Mouse (Mus musculus) layer of hippocampus, postnatal 36 days (tissue): ENCODE data around the gene Gm5728. TPM values are rescaled to one million over a fixed set of nuclear protein-coding genes. Genes with fewer than 3 reads are reported as not detected.
"Not testable (repeated sequence)": the region's sequence is repeated elsewhere in the genome, so short reads cannot be mapped to it uniquely, and the experiment has no call there.

ENCODE experiments used
- DNase-seq, 2 experiments: peaks; one replicate each; pipeline ENCODE4 v3.0.0; 2022
- total RNA-seq, 2 experiments: library from RNA; stranded (reverse); gene quantifications; 2 replicates each; pipeline ENCODE4 v1.2.3; 2021

Gm5728 gene
- not detected for total RNA-seq

GRCm38 (mm10) chr7:20375310-20375709 lies at the start of gene Gm5728:
Gm5728 (minus strand) TSS chr7:20375410.
- not testable (repeated sequence) for DNase-seq

- DNase-seq = not testable (repeated sequence)
Measured at GRCm38 (mm10) chr7:20417642-20418041, 42.4 kb upstream of the Gm5728 start, which contains the start of gene Vmn1r100. Vmn1r100 (plus strand) TSS chr7:20417942.

DNA sequence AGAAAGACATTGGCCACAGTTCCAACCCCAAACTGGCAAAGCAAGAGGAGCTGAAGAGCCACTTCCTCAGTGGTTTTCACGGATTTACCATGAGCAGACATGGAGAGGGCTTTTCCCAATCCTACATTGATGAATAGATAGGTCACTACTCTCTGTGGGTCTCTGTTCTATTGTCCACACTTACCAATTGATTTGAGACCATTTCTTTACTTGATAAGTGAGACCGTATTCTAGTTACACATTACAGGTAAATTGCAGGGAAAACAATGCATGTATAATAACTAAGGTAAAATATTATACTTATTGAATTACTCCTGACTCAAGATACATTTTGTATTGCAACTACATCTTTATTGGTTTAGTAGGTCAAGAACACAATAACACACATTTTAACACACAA lies 41.2 kb downstream of the Gm5728 start, which contains the start of gene Gm4133:
Gene Gm4133 (minus strand): TSS at position 101 of the 400 bp plus-strand sequence.
- not testable (repeated sequence) for DNase-seq

Other genes with a start within 250 kb of the Gm5728 start
- gene Vmn1r93, start 236.3 kb downstream of the Gm5728 start, total RNA-seq = not detected
- not detected for gene Vmn1r94, start 207.0 kb downstream of the Gm5728 start, total RNA-seq
- gene Vmn1r95, start 181.7 kb downstream of the Gm5728 start, total RNA-seq = not detected
- gene Gm6164, start 169.8 kb downstream of the Gm5728 start, total RNA-seq = not detected
- gene Gm4498, start 141.6 kb downstream of the Gm5728 start, total RNA-seq = not detected
- gene Gm5890, start 112.6 kb downstream of the Gm5728 start, total RNA-seq = not detected
- not detected for gene Gm4133, start 41.3 kb downstream of the Gm5728 start, total RNA-seq
- gene Vmn1r100, start 42.5 kb upstream of the Gm5728 start, total RNA-seq = not detected
- not detected for gene Vmn1r101, start 67.2 kb upstream of the Gm5728 start, total RNA-seq
- not detected for gene Gm10670, start 99.5 kb upstream of the Gm5728 start, total RNA-seq
- not detected for gene Vmn1r103, start 135.1 kb upstream of the Gm5728 start, total RNA-seq
- not detected for gene Vmn1r104, start 158.4 kb upstream of the Gm5728 start, total RNA-seq
- not detected for gene Gm5726, start 170.3 kb upstream of the Gm5728 start, total RNA-seq
- not detected for gene Gm4141, start 200.8 kb upstream of the Gm5728 start, total RNA-seq
- gene Gm4513, start 223.6 kb upstream of the Gm5728 start, total RNA-seq = not detected